Mouse (Mus musculus) lung, embryonic 15.5 days (tissue): Measurements from ENCODE around the gene Uhrf1bp1l. TPM values are rescaled to one million over a fixed set of nuclear protein-coding genes. Genes with fewer than 3 reads are reported as not detected.

Experiments
- ATAC-seq: fragments of 200-750 bp; cut with Nextera tagmentation; 2 replicates; pipeline ENCODE4 v1.8.0; 2017; ENCODE audit warnings: moderate number of reproducible peaks, borderline replicate concordance; ENCODE audit not compliant: low FRiP score, low TSS enrichment; ENCODE audit errors: extremely low read depth
- H3K27ac ChIP-seq: fragments of 300-500 bp; sonication (generic); 2 replicates; pipeline ENCODE4 v1.5.1; 2015; ENCODE audit warnings: moderate library complexity, mild to moderate bottlenecking, inconsistent platforms
- H3K27me3 ChIP-seq: fragments of 300-500 bp; sonication (generic); 2 replicates; pipeline ENCODE4 v1.6.1; 2015; ENCODE audit warnings: inconsistent platforms
- H3K36me3 ChIP-seq: fragments of 300-500 bp; sonication (generic); 2 replicates; pipeline ENCODE4 v1.6.1; 2015; ENCODE audit warnings: inconsistent platforms
- H3K4me1 ChIP-seq: fragments of 300-500 bp; sonication (generic); 2 replicates; pipeline ENCODE4 v1.6.1; 2015; ENCODE audit warnings: inconsistent platforms
- H3K4me2 ChIP-seq: fragments of 300-500 bp; sonication (generic); 2 replicates; pipeline ENCODE4 v1.6.1; 2015; ENCODE audit warnings: inconsistent platforms, mild to moderate bottlenecking, moderate library complexity
- H3K4me3 ChIP-seq: fragments of 300-500 bp; sonication (generic); 2 replicates; pipeline ENCODE4 v1.5.1; 2015; ENCODE audit warnings: mild to moderate bottlenecking, inconsistent platforms
- H3K9ac ChIP-seq: fragments of 300-500 bp; sonication (generic); 2 replicates; pipeline ENCODE4 v1.6.1; 2015; ENCODE audit warnings: inconsistent platforms
- H3K9me3 ChIP-seq: fragments of 300-500 bp; sonication (generic); 2 replicates; pipeline ENCODE4 v1.6.1; 2016; ENCODE audit warnings: inconsistent platforms
- WGBS: fragments of 180-500 bp; shearing (Covaris S2); methylation state at CpG from one replicate; pipeline ENCODE4 v1.1.7; 2015; 5-methylcytosine and 5-hydroxymethylcytosine counted together
- polyA plus RNA-seq: library from polyadenylated mRNA; unstranded; fragments of >200 nt; fragmentation: Nextera tagmentation; extraction: Ambion mirVana; gene quantifications from 2 replicates; pipeline ENCODE4 v1.2.1, GENCODE M21; 2015

Uhrf1bp1l gene
- polyA plus RNA-seq, 1 experiment from 2014 or later, result 28.3 TPM

GRCm38 (mm10) chr10:89776029-89776428 lies 31.2 kb downstream of the Uhrf1bp1l start:
- Histone ChIP-seq H3K4me2 (no peak overlapping the region), H3K4me1 (no peaks in the 10 kb centered on the region), H3K4me3 (no peak overlapping the region), H3K9me3 (no peaks in the 10 kb centered on the region), H3K36me3 (peaks cover 14% of the 10 kb centered on the region; the same call in 1 of the 2 replicates), H3K27ac (no peak overlapping the region), H3K9ac (no peak overlapping the region), H3K27me3 (no peaks in the 10 kb centered on the region)
- WGBS, result 89% methylated on average over 6 of the region's 6 CpGs
- ATAC-seq, result no peak

DNA sequence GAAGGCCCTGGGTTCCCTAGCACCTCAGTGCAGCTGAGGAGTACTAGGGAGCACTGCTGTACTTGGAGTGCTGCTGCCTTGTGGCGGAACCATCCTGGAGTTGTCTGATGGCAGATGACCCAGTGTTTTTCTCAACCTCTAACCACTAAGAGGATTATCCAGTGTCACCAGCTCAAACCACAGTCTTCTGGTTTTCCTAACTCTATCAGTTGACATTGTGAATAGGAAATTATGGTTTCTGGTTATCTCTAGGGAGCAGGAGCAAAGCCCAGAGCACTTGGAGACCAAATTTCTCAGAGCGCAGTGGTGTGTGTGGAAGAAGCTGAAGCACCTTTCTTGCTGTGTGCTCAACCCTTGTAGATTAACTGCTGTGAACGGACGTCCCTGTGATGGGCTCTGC lies 47.1 kb downstream of the Uhrf1bp1l start:
- no peak overlapping the region for H3K9ac ChIP-seq
- H3K4me3 ChIP-seq, result no peak overlapping the region
- no peaks in the 10 kb centered on the region for H3K4me1 ChIP-seq
- no peak for ATAC-seq
- no peaks in the 10 kb centered on the region for H3K9me3 ChIP-seq
- WGBS, result 90% methylated on average over 4 of the region's 4 CpGs
- no peaks in the 10 kb centered on the region for H3K27me3 ChIP-seq
- H3K27ac ChIP-seq, result no peak overlapping the region
- no peak overlapping the region for H3K4me2 ChIP-seq
- H3K36me3 ChIP-seq, result peaks cover 3% of the 10 kb centered on the region; the same call in 1 of the 2 replicates

DNA sequence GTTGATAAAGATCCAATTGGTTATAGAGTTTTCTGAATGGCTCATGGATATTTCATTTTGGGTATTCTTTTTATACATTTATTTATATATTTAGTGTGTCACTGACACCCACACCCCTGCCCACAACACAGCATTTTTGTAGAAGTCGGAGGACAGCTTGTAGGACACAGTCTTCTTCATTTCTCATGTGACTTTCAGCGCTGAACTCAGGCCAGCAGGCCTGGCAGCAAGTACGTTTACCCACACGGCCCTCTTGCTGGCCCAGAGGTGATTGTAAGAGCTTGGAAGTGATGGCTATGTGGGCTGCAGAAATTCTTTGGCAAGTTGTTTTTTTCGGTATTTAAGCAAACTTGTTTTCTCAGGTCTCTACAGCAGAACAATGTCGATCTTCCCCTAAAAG lies 49.3 kb downstream of the Uhrf1bp1l start:
- 75% methylated on average over 6 of the region's 6 CpGs for WGBS
- Histone ChIP-seq H3K36me3 (peaks cover 3% of the 10 kb centered on the region; the same call in 1 of the 2 replicates), H3K9me3 (no peaks in the 10 kb centered on the region), H3K4me1 (no peaks in the 10 kb centered on the region), H3K27me3 (no peaks in the 10 kb centered on the region), H3K4me2 (no peak overlapping the region), H3K9ac (no peak overlapping the region), H3K4me3 (no peak overlapping the region), H3K27ac (no peak overlapping the region)
- no peak for ATAC-seq

- Histone ChIP-seq H3K27me3 (no peaks in the 10 kb centered on the region), H3K27ac (no peak overlapping the region), H3K4me3 (no peak overlapping the region), H3K9me3 (no peaks in the 10 kb centered on the region), H3K4me2 (no peak overlapping the region), H3K4me1 (no peaks in the 10 kb centered on the region), H3K9ac (no peak overlapping the region), H3K36me3 (peaks cover 9% of the 10 kb centered on the region)
- 66% methylated on average over 4 of the region's 4 CpGs for whole genome bisulfite sequencing
- ATAC-seq, result no peak
These were observed 74.4 kb downstream of the Uhrf1bp1l start for GRCm38 (mm10) chr10:89819146-89819545.

GRCm38 (mm10) chr10:89823906-89824305 lies 79.1 kb downstream of the Uhrf1bp1l start:
- no peak overlapping the region for H3K9ac ChIP-seq
- 48% methylated on average over 2 of the region's 2 CpGs for WGBS
- no peaks in the 10 kb centered on the region for H3K9me3 ChIP-seq
- H3K27ac ChIP-seq, result no peak overlapping the region
- H3K4me1 ChIP-seq, result no peaks in the 10 kb centered on the region
- ATAC-seq, result no peak
- H3K4me2 ChIP-seq, result no peak overlapping the region
- no peaks in the 10 kb centered on the region; the same call in 1 of the 2 replicates for H3K36me3 ChIP-seq
- H3K4me3 ChIP-seq, result no peak overlapping the region
- H3K27me3 ChIP-seq, result no peaks in the 10 kb centered on the region

GRCm38 (mm10) chr10:89826896-89827295 lies 82.1 kb downstream of the Uhrf1bp1l start:
- no peak for ATAC-seq

GRCm38 (mm10) chr10:89832334-89832733 lies 87.5 kb downstream of the Uhrf1bp1l start:
- Histone ChIP-seq H3K4me3 (no peak overlapping the region), H3K4me2 (no peak overlapping the region), H3K9ac (no peak overlapping the region), H3K27me3 (no peaks in the 10 kb centered on the region), H3K27ac (no peak overlapping the region), H3K4me1 (no peaks in the 10 kb centered on the region), H3K9me3 (no peaks in the 10 kb centered on the region), H3K36me3 (no peaks in the 10 kb centered on the region)
- 70% methylated on average over 4 of the region's 4 CpGs for WGBS
- ATAC-seq, result no peak

More at GRCm38 (mm10) chr10:89826896-89827295, 82.1 kb downstream of the Uhrf1bp1l start:
- no peaks in the 10 kb centered on the region for H3K9me3 ChIP-seq
- no peaks in the 10 kb centered on the region for H3K27me3 ChIP-seq
- H3K9ac ChIP-seq, result no peak overlapping the region
- no peak overlapping the region for H3K4me3 ChIP-seq
- no peaks in the 10 kb centered on the region for H3K36me3 ChIP-seq
- WGBS, result 49% methylated on average over 3 of the region's 3 CpGs
- no peaks in the 10 kb centered on the region for H3K4me1 ChIP-seq
- no peak overlapping the region for H3K4me2 ChIP-seq
- H3K27ac ChIP-seq, result no peak overlapping the region

GRCm38 (mm10) chr10:89833166-89833565 lies 88.4 kb downstream of the Uhrf1bp1l start:
- no peak overlapping the region for H3K4me2 ChIP-seq

GRCm38 (mm10) chr10:89837476-89837875 lies 92.7 kb downstream of the Uhrf1bp1l start:
- Histone ChIP-seq H3K9me3 (no peaks in the 10 kb centered on the region), H3K9ac (no peak overlapping the region), H3K4me3 (no peak overlapping the region), H3K4me2 (no peak overlapping the region), H3K27me3 (no peaks in the 10 kb centered on the region), H3K4me1 (no peaks in the 10 kb centered on the region), H3K27ac (no peak overlapping the region), H3K36me3 (no peaks in the 10 kb centered on the region)
- WGBS, result 30% methylated on average over 3 of the region's 3 CpGs
- no peak for ATAC-seq

More at GRCm38 (mm10) chr10:89833166-89833565, 88.4 kb downstream of the Uhrf1bp1l start:
- Histone ChIP-seq H3K9ac (no peak overlapping the region), H3K27me3 (no peaks in the 10 kb centered on the region), H3K9me3 (no peaks in the 10 kb centered on the region), H3K4me3 (no peak overlapping the region), H3K36me3 (no peaks in the 10 kb centered on the region), H3K27ac (no peak overlapping the region), H3K4me1 (no peaks in the 10 kb centered on the region)
- ATAC-seq, result no peak
- WGBS, result 73% methylated on average over 10 of the region's 10 CpGs

DNA sequence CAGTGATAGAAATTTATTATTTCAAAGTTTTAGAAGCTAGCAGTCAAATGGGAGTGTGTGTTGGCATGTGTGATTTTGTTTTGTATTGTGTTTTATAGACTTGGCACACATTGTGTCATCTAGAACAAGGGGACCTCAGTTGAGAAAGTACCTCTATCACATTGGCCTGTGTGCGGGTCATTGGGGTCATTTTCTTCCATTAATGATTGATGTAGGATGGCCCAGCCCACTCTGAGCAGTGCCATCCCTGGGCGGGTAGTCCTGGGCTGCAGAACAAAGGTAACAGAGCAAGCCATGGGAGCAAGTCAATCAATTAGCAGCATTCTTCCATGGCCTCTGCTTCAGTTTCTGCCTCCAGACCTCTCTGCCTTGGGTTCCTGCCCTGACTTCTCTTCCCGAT lies 94.0 kb downstream of the Uhrf1bp1l start:
- Histone ChIP-seq H3K4me1 (no peaks in the 10 kb centered on the region), H3K9ac (no peak overlapping the region), H3K9me3 (no peaks in the 10 kb centered on the region), H3K36me3 (no peaks in the 10 kb centered on the region), H3K4me3 (no peak overlapping the region), H3K4me2 (no peak overlapping the region), H3K27me3 (no peaks in the 10 kb centered on the region), H3K27ac (no peak overlapping the region)
- 68% methylated on average over 3 of the region's 3 CpGs for WGBS
- no peak for ATAC-seq

GRCm38 (mm10) chr10:89850951-89851350 lies 106.2 kb downstream of the Uhrf1bp1l start:
- H3K4me2 ChIP-seq, result no peak overlapping the region
- no peak overlapping the region for H3K9ac ChIP-seq
- no peak overlapping the region for H3K4me3 ChIP-seq
- WGBS, result 89% methylated on average over 6 of the region's 6 CpGs
- ATAC-seq, result no peak
- H3K27ac ChIP-seq, result no peak overlapping the region
- H3K4me1 ChIP-seq, result no peaks in the 10 kb centered on the region
- H3K27me3 ChIP-seq, result no peaks in the 10 kb centered on the region
- H3K36me3 ChIP-seq, result no peaks in the 10 kb centered on the region
- no peaks in the 10 kb centered on the region for H3K9me3 ChIP-seq

- H3K27me3 ChIP-seq, result no peaks in the 10 kb centered on the region
- H3K4me2 ChIP-seq, result no peak overlapping the region
- H3K9ac ChIP-seq, result no peak overlapping the region
- 74% methylated on average over 5 of the region's 5 CpGs for WGBS
- H3K4me1 ChIP-seq, result no peaks in the 10 kb centered on the region
- H3K4me3 ChIP-seq, result no peak overlapping the region
- no peaks in the 10 kb centered on the region for H3K9me3 ChIP-seq
- H3K36me3 ChIP-seq, result no peaks in the 10 kb centered on the region
- no peak for ATAC-seq
- no peak overlapping the region for H3K27ac ChIP-seq
These were observed 110.6 kb downstream of the Uhrf1bp1l start for GRCm38 (mm10) chr10:89855251-89855875.

- Histone ChIP-seq H3K4me2 (no peak overlapping the region), H3K9me3 (no peaks in the 10 kb centered on the region), H3K9ac (no peak overlapping the region), H3K4me1 (no peaks in the 10 kb centered on the region), H3K36me3 (no peaks in the 10 kb centered on the region), H3K27ac (no peak overlapping the region), H3K4me3 (no peak overlapping the region), H3K27me3 (no peaks in the 10 kb centered on the region)
- no peak for ATAC-seq
- WGBS, result 86% methylated on average over 7 of the region's 7 CpGs
These were observed 111.5 kb downstream of the Uhrf1bp1l start for GRCm38 (mm10) chr10:89856286-89856685.
